Mouse (Mus musculus): Measurements from ENCODE around the gene Panx1.

DNA sequence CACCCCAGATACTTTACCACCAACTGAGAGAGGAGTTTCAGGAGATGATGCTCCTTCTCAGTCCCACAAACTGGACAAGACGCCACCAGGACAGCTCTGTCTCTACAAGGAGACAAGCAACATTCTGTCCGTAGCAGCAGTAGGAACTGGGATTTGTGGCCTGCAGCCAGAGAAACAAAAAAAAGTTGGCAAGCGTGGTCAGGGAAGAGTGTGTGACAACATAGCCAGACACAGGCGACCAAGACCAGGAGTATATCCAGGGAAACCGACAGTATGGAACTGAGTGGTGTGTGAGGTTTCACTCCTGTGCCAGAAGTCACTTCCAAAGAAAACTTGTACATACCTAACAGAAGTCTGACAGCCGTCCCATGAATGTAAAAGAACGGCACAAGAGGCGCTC is 14.5 kb downstream of the Panx1 start:
- TF ChIP-seq CTCF (IDR thresholded peaks at IDR 0.05; ENCODE audit: low read depth) (no peak), EP300 (IDR thresholded peaks at IDR 0.05; ENCODE audit: low read depth) (no peak)

Measured in liver, postnatal 0 days (tissue).